Mouse (Mus musculus) liver, postnatal 0 days (tissue): ENCODE results near the gene Ttll11.

Experiments used
- CTCF ChIP-seq: sonication (generic); IDR thresholded peaks from 2 replicates; pipeline ENCODE4 v1.5.1; 2016; ENCODE audit warnings: antibody characterized with exemption, low read depth
- EP300 ChIP-seq: IDR thresholded peaks from 2 replicates; pipeline ENCODE4 v1.6.1; 2016; ENCODE audit warnings: antibody characterized with exemption, low read depth, mild to moderate bottlenecking

DNA sequence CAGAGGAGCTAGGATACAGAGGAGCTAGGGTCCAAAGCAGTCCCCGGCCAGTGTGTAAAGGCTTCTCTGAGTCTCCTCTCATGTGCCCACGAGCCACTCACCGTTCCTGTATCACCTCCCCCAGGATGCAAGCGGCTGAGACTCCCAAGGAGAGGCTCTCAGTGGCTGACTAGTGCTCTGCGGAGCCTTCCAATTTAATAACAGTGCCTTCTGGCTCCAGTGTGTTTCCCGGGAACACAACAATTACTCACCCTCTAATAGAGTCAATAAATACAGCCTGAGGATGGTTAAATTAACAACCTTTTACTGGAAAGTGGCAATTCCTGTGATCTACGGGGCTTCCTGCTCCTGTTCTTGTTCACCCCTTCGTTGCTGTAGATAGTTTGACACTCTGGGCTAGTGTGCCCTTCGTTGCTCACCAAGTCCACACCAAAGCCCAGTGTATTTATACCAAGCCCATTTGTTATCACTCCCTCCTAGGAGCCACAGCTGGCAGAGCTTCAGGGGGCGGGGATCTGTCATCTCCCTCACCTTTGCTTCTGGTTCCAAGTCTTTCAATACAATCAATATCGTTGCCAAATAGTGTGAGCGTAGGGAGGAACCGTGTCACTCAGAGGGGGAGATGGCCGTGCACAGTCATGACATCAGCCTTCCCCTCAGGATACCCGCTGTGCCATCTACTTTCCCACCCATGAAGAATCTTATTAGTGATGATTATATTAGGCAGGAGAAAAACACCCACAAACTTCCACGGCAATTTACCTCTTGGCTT is 27.3 kb downstream of the Ttll11 start:
- TF ChIP-seq CTCF (no peak), EP300 (no peak; the same call in 1 of the 2 replicates)
